Mouse (Mus musculus): ENCODE data around the gene Scg2. TPM values are rescaled to one million over a fixed set of nuclear protein-coding genes. Genes with fewer than 3 reads are reported as not detected.
A peak's percentile ranks its signal among the peaks of the same experiment; 100 is the strongest.

Scg2 gene
- polyA plus RNA-seq, 1 experiment from 2014 or later, result 83.0 TPM

DNA sequence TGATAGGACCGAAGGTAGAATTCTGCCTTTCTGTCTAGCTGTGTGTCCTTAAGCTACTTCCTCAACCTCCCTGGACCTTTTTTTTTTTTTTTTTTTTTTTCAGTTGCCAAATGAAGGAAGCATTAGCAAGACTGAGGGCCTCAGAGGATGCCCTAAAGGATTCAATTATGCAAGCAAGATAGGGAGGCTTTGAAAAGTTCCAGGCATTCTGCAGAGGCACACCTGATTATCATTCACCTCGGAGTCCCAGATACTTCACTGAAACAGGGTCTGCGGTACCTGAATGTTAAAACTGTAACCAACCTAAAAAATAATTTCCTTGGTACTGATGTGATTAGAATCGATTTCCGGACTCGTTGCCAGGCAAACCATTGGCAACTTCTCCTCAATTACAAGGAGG lies 10.0 kb upstream of the Scg2 start:
- Histone ChIP-seq H3K36me3 (ENCODE audit: control insufficient read depth, insufficient read depth) (no peaks in the 10 kb centered on the region), H3K9ac (replicated peaks; ENCODE audit: low read depth, low read length) (peak overlapping the region; percentile 68), H3K4me2 (ENCODE audit: low read length) (peak overlapping the region; percentile 87), H3K27me3 (replicated peaks; ENCODE audit: control insufficient read depth, insufficient read depth, low read length) (no peaks in the 10 kb centered on the region), H3K9me3 (ENCODE audit: control insufficient read depth, low read length) (no peaks in the 10 kb centered on the region), H3K27ac (ENCODE audit: low read length) (no peak overlapping the region), H3K4me3 (replicated peaks; ENCODE audit: low read length) (peak overlapping the region; percentile 49), H3K4me1 (replicated peaks; ENCODE audit: control insufficient read depth, insufficient read depth, low read length) (peaks cover 23% of the 10 kb centered on the region)
- WGBS, result 12% methylated on average over 6 of the region's 6 CpGs
- peak; percentile 16 for ATAC-seq

DNA sequence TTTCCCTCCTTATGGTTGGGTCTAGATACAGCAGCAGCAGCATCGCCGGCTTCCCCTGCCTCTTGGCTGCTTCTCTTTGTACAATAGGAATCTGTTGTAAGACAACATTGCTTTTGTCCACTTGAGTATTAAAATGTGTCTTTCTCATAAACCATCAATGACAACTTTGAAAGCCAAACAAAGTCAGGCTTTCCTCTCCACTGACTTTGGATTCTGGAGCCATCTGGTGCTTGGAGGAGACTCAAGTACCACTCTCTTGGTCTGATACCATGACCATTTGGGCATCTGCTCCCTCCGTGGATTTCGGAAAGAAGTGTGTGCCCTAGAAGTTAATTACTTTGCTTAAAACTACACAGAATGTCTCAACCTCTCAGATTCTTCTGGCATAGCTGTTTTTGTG lies 5.7 kb upstream of the Scg2 start:
- Histone ChIP-seq H3K4me3 (replicated peaks; ENCODE audit: low read length) (no peak overlapping the region), H3K9ac (replicated peaks; ENCODE audit: low read depth, low read length) (no peak overlapping the region), H3K36me3 (ENCODE audit: control insufficient read depth, insufficient read depth) (no peaks in the 10 kb centered on the region), H3K27me3 (replicated peaks; ENCODE audit: control insufficient read depth, insufficient read depth, low read length) (no peaks in the 10 kb centered on the region), H3K27ac (ENCODE audit: low read length) (no peak overlapping the region), H3K4me2 (ENCODE audit: low read length) (no peak overlapping the region), H3K4me1 (replicated peaks; ENCODE audit: control insufficient read depth, insufficient read depth, low read length) (peaks cover 6% of the 10 kb centered on the region), H3K9me3 (ENCODE audit: control insufficient read depth, low read length) (no peaks in the 10 kb centered on the region)
- whole genome bisulfite sequencing, result 80% methylated on average over 4 of the region's 4 CpGs
- ATAC-seq, result no peak

DNA sequence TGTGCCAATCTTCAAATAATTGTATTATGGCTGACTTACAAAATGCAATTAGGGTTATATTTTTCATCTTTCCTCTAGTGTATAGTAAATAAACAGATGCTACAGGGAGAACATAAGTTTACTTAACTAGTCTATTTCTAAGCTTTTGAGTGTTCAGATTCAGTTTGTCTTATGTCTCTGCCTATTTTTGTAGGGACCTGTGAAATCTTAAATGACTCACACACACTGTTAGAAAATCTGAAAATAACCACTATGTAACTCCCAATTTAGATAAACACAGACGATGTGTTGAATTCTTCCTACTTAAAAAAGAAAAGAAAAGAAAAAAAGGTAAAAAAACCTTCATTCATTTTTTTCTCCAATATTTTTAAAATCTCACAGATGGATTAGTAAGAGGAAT lies 2.2 kb downstream of the Scg2 start:
- Histone ChIP-seq H3K9ac (replicated peaks; ENCODE audit: low read depth, low read length) (no peak overlapping the region), H3K9me3 (ENCODE audit: control insufficient read depth, low read length) (no peaks in the 10 kb centered on the region), H3K4me3 (replicated peaks; ENCODE audit: low read length) (no peak overlapping the region), H3K27ac (ENCODE audit: low read length) (no peak overlapping the region), H3K4me1 (replicated peaks; ENCODE audit: control insufficient read depth, insufficient read depth, low read length) (peaks cover 2% of the 10 kb centered on the region; the same call in 1 of the 2 replicates), H3K4me2 (ENCODE audit: low read length) (no peak overlapping the region), H3K27me3 (replicated peaks; ENCODE audit: control insufficient read depth, insufficient read depth, low read length) (no peaks in the 10 kb centered on the region), H3K36me3 (ENCODE audit: control insufficient read depth, insufficient read depth) (no peaks in the 10 kb centered on the region)
- 75% methylated on average over 1 of the region's 1 CpGs for WGBS
- no peak for ATAC-seq

DNA sequence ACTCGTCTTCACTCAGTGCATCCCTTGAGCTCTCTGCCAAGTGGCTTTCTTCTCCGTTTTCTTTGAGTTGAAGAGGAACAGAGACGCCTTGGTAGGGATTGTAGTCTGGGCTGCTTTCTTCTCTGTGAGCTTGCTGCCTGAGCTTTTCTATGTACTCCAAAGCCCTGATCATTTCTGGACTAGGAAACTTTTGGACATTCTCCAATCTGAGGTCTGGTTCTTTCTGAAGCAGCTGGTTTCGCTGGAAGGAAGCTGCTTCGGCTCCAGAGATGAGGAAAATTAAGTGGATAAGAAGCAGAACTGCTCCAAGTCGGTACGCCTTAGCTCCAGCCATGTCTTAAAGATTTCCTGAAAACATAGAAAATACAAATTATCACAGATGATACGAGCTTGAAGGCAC lies 3.2 kb downstream of the Scg2 start:
- Histone ChIP-seq H3K9ac (replicated peaks; ENCODE audit: low read depth, low read length) (no peak overlapping the region), H3K27ac (ENCODE audit: low read length) (no peak overlapping the region), H3K4me3 (replicated peaks; ENCODE audit: low read length) (no peak overlapping the region), H3K9me3 (ENCODE audit: control insufficient read depth, low read length) (no peaks in the 10 kb centered on the region), H3K27me3 (replicated peaks; ENCODE audit: control insufficient read depth, insufficient read depth, low read length) (no peaks in the 10 kb centered on the region), H3K36me3 (ENCODE audit: control insufficient read depth, insufficient read depth) (no peaks in the 10 kb centered on the region), H3K4me2 (ENCODE audit: low read length) (no peak overlapping the region), H3K4me1 (replicated peaks; ENCODE audit: control insufficient read depth, insufficient read depth, low read length) (peaks cover 2% of the 10 kb centered on the region; the same call in 1 of the 2 replicates)
- 75% methylated on average over 8 of the region's 8 CpGs for WGBS
- no peak for ATAC-seq

DNA sequence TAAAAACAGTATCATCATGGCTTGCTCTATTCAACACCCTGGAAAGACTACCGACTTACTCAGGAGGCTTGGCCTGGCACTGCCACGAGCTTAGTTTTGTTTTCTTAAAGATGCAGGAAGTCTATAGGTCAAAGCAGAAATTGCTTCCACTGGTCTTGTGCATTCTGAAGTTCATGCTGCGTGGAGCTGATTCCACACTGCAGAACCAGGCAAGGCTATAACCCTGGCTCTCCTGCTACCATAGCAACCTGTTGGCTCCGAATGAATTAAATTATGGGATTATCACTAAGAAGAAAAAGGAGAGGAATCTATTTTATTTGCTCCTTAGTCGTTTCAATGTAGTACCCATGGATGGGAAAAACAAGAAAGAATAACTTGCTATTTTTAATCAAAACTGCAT lies 10.9 kb downstream of the Scg2 start:
- 32% methylated on average over 5 of the region's 5 CpGs for WGBS
- Histone ChIP-seq H3K4me1 (replicated peaks; ENCODE audit: control insufficient read depth, insufficient read depth, low read length) (no peaks in the 10 kb centered on the region), H3K36me3 (ENCODE audit: control insufficient read depth, insufficient read depth) (no peaks in the 10 kb centered on the region), H3K9me3 (ENCODE audit: control insufficient read depth, low read length) (no peaks in the 10 kb centered on the region), H3K27ac (ENCODE audit: low read length) (no peak overlapping the region), H3K9ac (replicated peaks; ENCODE audit: low read depth, low read length) (no peak overlapping the region), H3K4me3 (replicated peaks; ENCODE audit: low read length) (no peak overlapping the region), H3K4me2 (ENCODE audit: low read length) (no peak overlapping the region), H3K27me3 (replicated peaks; ENCODE audit: control insufficient read depth, insufficient read depth, low read length) (no peaks in the 10 kb centered on the region)
- ATAC-seq, result no peak

DNA sequence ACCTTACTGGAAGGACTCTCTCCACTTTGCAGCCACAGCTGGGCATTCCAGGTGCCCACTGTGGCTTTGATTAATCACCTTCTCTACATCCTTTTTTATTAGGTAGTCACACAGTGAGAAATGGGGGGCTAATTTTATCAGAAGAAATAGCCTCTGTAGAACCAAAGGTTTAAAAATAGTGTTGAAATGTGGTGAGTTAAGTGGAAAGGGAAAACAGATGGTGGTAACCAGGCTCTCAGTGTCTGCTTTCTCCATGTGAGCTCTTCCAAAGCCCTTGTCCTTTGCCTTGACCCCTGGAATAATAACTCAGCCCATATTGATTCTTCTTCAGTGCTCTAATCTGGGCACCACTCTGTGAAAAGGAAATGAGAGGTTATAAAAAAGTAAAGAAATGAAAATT lies 24.4 kb downstream of the Scg2 start:
- Histone ChIP-seq H3K27ac (ENCODE audit: low read length) (no peak overlapping the region), H3K4me3 (replicated peaks; ENCODE audit: low read length) (no peak overlapping the region), H3K4me1 (replicated peaks; ENCODE audit: control insufficient read depth, insufficient read depth, low read length) (no peaks in the 10 kb centered on the region), H3K9me3 (ENCODE audit: control insufficient read depth, low read length) (no peaks in the 10 kb centered on the region), H3K27me3 (replicated peaks; ENCODE audit: control insufficient read depth, insufficient read depth, low read length) (no peaks in the 10 kb centered on the region), H3K9ac (replicated peaks; ENCODE audit: low read depth, low read length) (no peak overlapping the region), H3K4me2 (ENCODE audit: low read length) (no peak overlapping the region), H3K36me3 (ENCODE audit: control insufficient read depth, insufficient read depth) (no peaks in the 10 kb centered on the region)
- no peak for ATAC-seq

DNA sequence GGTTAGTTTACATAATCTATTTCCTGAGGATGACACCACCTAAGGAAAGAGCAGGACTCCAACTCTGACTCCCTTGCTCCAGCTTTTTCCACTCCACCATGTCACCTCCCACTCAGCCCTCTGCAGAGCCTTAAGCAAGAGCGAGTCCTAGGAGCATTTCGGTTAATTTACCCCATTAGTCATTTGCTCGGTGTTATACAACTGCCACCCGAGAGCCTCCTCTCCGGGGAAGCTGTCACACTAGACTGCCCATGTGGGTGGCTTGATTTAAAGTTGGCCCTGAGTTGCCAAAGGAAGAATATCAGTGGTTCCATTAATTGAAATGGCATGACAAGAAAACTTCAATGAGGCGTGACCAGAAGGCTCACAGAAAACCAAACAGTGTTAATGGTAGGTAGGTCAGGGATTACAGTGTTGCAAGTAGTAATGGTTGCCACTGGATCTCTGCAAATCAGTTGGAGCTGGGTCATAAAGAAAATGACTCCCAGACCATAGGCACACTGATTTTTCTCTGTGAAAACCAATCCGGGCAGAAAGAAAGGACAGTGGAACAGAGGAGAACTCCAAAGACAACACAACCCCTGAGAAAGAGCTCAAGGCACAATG lies 33.5 kb downstream of the Scg2 start:
- 84% methylated on average over 7 of the region's 7 CpGs for WGBS

DNA sequence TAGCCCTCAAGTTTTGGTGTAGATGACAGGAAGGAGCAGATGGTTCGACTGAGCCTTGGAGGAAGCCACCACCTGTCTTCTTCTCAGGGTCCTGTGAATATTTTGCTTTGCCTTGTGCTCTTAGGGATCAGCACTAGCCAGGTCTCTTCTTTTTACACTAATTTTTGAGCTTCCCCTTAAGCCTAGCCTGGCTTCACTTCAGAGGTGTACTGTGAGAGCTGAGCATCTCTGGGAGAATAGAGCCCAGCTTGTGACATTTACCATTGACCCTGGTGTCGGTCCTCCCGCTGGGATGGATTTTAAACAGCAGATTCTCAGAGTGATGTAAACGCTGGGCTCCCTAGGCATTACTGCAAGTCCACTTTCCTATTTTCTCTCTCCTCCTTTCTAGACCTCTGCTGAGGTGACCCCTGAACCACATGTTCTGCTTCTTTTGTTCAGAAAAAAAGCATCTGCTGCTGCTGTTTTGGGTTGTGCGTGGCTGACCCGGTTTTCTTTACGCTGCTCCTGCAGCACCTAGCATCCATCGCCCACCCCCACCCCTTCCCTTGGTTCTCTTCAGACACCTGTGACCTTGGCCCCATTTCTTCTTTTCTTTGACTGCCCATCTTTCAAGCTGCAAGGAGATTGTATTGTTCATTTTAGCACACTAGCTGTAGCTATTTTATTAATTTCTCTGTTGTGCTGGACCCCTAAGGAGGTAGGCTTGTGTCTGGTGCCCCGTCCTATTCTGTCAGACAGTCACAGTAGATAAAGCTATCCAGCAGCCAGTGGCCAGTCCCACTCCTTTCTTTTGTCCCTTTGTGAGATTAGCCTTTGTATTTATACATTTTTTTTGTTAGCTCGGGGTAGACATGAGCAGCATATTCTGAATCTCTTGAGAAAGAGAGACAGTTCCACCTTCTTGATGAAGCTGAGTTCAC lies 38.6 kb downstream of the Scg2 start:
- Histone ChIP-seq H3K4me3 (replicated peaks; ENCODE audit: low read length) (no peak overlapping the region), H3K4me1 (replicated peaks; ENCODE audit: control insufficient read depth, insufficient read depth, low read length) (no peaks in the 10 kb centered on the region), H3K36me3 (ENCODE audit: control insufficient read depth, insufficient read depth) (no peaks in the 10 kb centered on the region), H3K9me3 (ENCODE audit: control insufficient read depth, low read length) (no peaks in the 10 kb centered on the region), H3K9ac (replicated peaks; ENCODE audit: low read depth, low read length) (no peak overlapping the region), H3K27ac (ENCODE audit: low read length) (no peak overlapping the region), H3K27me3 (replicated peaks; ENCODE audit: control insufficient read depth, insufficient read depth, low read length) (no peaks in the 10 kb centered on the region), H3K4me2 (ENCODE audit: low read length) (no peak overlapping the region)
- ATAC-seq, result no peak
- 40% methylated on average over 10 of the region's 10 CpGs for WGBS

More for the DNA sequence above, 33.5 kb downstream of the Scg2 start:
- H3K4me3 ChIP-seq (replicated peaks; ENCODE audit: low read length), result no peak overlapping the region
- H3K27me3 ChIP-seq (replicated peaks; ENCODE audit: control insufficient read depth, insufficient read depth, low read length), result no peaks in the 10 kb centered on the region
- no peak overlapping the region for H3K27ac ChIP-seq (ENCODE audit: low read length)
- no peak overlapping the region for H3K4me2 ChIP-seq (ENCODE audit: low read length)
- no peaks in the 10 kb centered on the region for H3K4me1 ChIP-seq (replicated peaks; ENCODE audit: control insufficient read depth, insufficient read depth, low read length)
- ATAC-seq, result no peak
- H3K9ac ChIP-seq (replicated peaks; ENCODE audit: low read depth, low read length), result no peak overlapping the region
- no peaks in the 10 kb centered on the region for H3K36me3 ChIP-seq (ENCODE audit: control insufficient read depth, insufficient read depth)
- H3K9me3 ChIP-seq (ENCODE audit: control insufficient read depth, low read length), result no peaks in the 10 kb centered on the region

DNA sequence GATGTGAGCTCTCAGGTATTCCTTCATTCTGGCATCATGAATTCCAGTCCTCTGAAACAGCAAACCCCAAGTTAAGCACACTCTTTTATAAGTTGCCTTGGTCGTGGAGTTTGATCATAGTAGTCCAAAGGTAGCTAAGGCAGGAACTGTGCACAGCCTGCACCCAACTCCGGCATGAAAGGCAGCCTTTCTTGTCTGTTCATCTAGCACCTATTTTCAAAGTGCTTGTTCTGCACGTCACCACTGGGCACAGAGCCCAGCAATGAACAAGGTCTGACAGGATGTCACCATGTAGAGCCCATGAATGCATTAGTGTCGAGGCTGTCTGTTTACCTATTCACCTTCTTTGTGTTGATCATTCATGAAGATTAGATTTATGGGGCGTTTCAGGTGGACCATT lies 39.6 kb downstream of the Scg2 start:
- WGBS, result 68% methylated on average over 5 of the region's 5 CpGs
- no peak overlapping the region for H3K4me3 ChIP-seq (replicated peaks; ENCODE audit: low read length)
- no peaks in the 10 kb centered on the region for H3K4me1 ChIP-seq (replicated peaks; ENCODE audit: control insufficient read depth, insufficient read depth, low read length)
- H3K36me3 ChIP-seq (ENCODE audit: control insufficient read depth, insufficient read depth), result no peaks in the 10 kb centered on the region
- no peak for ATAC-seq
- no peaks in the 10 kb centered on the region for H3K27me3 ChIP-seq (replicated peaks; ENCODE audit: control insufficient read depth, insufficient read depth, low read length)
- no peak overlapping the region for H3K9ac ChIP-seq (replicated peaks; ENCODE audit: low read depth, low read length)
- H3K9me3 ChIP-seq (ENCODE audit: control insufficient read depth, low read length), result no peaks in the 10 kb centered on the region
- H3K27ac ChIP-seq (ENCODE audit: low read length), result no peak overlapping the region
- no peak overlapping the region for H3K4me2 ChIP-seq (ENCODE audit: low read length)
